Mouse (Mus musculus) small intestine, adult 2 months (tissue): ENCODE results near the gene Ago4.

Experiments
- CTCF ChIP-seq: fragments of 200-500 bp; IDR thresholded peaks from 2 replicates; pipeline ENCODE4 v1.5.1; 2012; ENCODE audit warnings: low read depth, mild to moderate bottlenecking, control low read depth, inconsistent platforms, low read length, moderate library complexity, mixed read lengths; ENCODE audit not compliant: insufficient replicate concordance, insufficient read length; ENCODE audit errors: extremely low read depth
- POLR2A ChIP-seq: fragments of 200-500 bp; IDR thresholded peaks from 2 replicates; pipeline ENCODE4 v1.6.1; 2012; ENCODE audit warnings: low read depth, mild to moderate bottlenecking, control low read depth, inconsistent platforms, low read length, moderate library complexity

- no peak for TF ChIP-seq CTCF
- no peak for TF ChIP-seq POLR2A
Measured at GRCm38 (mm10) chr4:126485065-126485464, 48.2 kb downstream of the Ago4 start.
